Mouse (Mus musculus): Measurements from ENCODE around the gene Acaa1a.
"Not testable (repeated sequence)": the region's sequence is repeated elsewhere in the genome, so short reads cannot be mapped to it uniquely, and the experiment has no call there.

The Acaa1a gene

DNA sequence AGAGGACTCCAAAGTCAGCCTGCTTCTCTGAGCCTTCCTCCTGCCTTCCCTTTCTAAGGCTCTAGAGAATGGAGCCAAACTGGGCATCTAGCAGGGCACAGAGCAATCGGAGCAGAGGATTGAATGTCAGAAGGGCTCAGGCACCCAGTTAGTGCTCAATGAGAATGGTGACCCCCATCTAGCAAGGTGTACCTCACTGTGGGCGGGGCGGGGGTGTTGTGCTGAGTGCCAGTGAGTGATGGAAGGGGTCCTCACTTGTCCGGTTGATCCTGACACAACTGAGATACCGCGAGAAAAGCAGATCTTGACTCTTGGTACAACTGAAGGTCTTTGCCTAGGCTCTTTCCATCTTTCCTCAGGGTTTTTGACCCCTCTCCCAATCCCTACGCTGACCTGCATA is 370 bp upstream of the Acaa1a start:
- DNase-seq (ENCODE audit: low spot score in 2 of 2) = no peak

DNA sequence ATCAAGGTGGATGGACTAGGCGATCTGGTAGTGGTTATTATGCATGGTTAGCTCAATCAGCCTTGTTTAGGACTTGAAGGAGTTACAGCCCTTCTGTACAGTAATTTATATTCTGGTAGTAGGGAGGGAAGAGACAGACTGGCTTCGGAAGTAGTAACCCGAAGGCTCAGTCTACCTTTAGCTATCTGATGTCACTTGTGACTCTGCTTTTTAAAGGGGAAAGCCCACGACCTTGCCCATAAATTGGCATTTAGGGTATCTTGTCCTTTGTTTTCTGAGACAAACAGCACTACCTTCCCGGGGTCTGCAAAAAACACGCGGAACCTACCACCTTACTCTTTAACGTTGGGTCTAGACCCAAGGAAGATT is 720 bp downstream of the Acaa1a start:
- DNase-seq (ENCODE audit: low spot score in 2 of 2) = no peak

DNA sequence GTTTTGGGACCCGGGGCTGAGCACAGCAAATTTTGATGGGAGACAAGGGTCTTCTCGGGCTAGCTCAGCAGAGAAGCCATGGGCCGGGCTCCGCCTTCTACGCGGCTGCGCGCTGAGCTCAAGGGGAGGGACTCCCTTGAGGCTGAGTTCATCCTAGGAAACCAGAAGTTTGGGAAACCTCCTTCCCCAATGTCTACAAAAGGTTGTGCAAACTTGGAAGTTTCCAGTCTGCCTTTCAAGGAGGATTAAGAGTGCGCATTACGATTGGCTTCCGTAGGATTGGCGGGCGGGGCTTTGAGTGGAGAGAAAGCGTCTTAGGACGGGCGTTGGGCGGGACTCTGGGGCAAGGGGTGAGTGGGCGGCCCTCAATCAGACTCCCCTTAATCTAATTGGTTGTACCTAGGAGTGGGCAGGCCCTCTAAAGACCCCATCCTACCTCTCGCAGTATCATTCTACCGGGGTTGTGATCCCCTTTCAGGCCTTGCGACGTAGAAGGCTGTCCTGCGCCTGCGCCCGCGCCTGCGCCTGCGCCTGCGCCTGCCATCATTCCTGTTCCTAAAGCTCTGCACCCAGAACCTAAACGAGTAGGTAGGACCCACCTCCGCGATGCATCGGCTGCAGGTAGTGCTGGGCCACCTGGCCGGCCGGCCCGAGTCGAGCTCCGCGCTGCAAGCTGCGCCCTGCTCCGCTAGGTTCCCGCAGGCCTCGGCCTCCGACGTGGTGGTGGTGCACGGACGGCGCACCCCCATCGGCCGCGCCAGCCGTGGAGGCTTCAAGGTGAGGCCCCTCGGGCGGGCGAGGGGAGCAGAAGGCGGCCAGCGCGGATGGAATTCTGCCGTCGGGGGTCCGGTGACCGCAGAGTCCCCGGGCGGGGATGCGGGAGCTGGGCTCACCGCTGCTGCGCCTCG is 1.7 kb downstream of the Acaa1a start, which contains the start of gene Myd88:
Myd88 (minus strand) TSS at position 503 of the 908 bp plus-strand sequence.
- peak; percentile 98 to 99 for DNase-seq (ENCODE audit: low spot score in 2 of 2)

DNA sequence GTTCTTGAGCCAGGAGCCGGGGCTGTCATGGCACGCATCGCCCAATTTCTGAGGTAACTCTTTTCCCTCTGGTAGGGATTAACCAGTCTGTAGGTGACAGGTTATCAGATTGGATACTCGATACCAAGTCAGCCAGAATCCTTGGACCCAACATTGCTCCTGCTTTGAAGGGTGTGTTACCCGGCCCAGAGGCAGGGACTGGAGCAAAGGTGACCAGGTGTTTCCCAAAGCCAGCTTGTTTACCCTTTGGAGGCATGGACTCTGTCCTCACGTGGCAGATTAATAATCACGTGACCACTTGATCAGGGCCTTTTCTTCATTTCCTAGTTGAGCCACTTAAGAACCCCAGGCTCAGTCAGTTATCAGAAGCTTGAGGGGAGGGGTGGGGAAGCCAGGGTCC is 3.3 kb downstream of the Acaa1a start:
- DNase-seq (ENCODE audit: low spot score in 2 of 2) = no peak

DNA sequence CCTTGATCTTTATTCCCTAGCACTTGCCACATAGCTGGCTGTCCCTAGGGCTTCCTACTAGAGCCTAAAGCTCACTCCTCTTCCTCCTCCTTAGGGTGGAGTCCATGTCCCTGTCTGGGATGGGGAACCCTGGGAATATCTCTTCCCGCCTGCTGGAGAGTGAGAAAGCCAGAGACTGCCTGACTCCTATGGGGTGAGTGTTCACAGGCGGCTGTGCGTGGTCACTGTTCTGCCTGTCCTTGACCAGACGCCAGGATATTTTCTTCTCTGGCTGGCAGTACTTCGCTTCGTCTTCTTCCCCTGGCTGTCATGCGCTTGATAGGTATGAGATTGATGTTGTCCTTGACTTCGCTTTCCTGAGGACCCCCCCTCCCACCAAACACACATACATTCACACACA is 6.9 kb downstream of the Acaa1a start:
- no peak for DNase-seq (ENCODE audit: low spot score in 2 of 2)

DNA sequence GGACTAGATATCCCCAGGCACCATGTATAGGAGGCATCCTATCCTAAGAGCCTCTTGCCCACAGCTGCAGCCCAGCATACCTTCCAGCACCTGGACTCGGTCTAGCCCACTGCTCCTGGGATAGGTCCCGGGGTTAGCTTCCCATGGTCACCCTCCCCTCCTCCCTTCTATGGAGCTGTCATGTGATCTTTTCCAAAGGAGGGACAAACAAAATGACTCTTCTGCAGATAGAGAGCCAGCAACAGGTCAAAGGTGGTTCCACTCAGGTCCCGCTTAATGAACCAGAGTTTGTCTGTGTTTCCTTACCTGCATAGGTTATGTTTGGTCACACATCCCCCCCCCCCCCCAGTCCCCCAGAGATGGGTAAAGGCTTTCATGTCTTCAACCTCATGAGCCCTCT is 11.1 kb downstream of the Acaa1a start:
- DNase-seq (ENCODE audit: low spot score in 2 of 2) = no peak

DNA sequence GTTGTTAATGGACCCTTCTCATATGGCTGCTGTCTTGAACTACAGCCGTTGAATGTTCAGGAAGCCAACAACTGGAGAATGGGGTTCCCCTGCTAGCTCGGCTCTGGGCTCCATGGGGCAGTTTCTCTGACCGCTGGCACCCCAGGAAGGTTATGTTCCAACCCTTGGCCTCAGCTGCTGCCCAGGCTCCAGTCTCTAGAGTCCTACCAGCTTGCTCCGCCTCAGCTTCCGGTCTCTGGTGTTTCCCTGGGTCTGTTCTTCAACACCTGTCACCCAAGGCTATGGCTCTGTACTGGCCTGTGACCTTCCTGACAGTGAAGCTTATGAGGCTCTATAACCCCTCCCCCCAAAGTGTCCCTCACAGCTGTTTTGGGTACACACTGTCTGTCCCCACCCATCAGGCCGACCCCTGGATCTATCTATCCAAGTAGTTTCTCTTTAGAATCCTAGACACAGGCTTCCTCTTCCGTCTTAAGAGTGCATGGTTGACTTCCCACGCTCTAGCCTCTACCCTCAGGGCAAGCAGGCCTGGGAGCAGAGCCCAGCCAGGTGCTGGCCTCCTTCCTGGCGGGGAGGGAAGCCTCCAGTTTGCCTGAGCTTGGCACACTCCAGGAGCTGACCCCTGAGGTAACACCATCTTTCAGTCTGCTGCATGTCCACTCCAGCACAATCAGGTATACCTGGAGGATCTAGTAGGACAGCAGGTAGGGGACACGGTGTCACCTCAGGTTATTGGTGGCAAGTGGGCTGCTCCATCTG is 11.7 kb downstream of the Acaa1a start:
- DNase-seq (ENCODE audit: low spot score in 2 of 2) = no peak

DNA sequence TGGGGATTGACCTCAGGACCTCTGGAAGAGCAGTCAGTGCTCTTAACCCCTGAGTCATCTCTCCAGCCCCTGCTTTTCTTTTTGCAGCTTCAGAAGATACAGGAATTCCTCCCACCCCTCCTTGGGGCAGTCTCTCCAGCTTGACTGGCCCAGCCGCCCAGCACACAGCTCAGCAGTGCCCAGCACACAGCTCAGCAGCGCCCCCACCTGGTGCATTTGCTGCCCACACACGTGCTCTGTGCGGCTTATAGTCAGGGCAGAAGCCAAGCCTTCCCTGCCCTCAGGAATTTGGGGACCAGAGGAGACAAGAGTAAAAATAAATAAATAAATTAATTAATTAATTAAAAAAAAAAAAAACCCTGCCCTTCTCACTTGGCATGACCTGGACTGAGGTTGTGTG is 12.6 kb downstream of the Acaa1a start:
- peak; percentile 37 to 62 for DNase-seq (ENCODE audit: low spot score in 2 of 2)

DNA sequence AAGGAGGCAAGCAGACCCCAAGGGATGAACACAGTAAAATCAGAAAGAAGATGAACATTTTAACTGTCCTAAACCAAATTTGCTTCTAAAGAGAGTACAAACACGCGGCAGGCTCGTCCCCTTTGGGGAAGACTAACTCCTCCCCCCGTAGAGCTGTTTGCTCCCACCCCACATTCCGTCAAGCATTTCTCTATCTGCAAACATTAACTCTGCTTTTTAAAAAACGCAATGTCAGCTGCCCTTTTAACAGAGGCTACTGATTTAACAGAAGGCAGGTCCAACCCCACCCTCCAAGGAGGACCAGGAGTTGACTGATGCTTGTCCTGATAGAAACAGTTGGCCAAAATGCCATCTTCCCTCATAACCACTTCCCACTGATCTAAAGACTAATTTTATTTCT is 14.4 kb downstream of the Acaa1a start:
- no peak for DNase-seq (ENCODE audit: low spot score in 2 of 2)

DNA sequence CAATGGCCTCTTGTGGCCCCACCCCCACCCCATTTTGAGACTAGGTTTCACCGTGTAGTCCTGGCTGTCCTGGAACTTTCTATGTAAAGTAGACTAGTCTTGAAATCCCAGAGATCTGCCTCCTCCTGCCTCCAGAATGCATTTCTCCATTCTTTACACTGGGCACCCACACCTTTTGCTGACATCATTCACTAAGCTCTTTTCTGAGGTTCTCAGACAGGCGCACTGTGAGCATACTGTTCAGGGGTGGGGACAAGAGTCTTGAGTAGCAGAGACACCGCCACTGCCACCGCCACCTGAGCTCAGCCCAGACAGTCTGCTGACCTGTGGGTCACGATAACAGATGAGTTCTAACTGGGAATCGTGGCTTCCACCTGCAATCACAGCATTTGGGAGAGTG is 16.5 kb downstream of the Acaa1a start:
- DNase-seq (ENCODE audit: low spot score in 2 of 2) = no peak

DNA sequence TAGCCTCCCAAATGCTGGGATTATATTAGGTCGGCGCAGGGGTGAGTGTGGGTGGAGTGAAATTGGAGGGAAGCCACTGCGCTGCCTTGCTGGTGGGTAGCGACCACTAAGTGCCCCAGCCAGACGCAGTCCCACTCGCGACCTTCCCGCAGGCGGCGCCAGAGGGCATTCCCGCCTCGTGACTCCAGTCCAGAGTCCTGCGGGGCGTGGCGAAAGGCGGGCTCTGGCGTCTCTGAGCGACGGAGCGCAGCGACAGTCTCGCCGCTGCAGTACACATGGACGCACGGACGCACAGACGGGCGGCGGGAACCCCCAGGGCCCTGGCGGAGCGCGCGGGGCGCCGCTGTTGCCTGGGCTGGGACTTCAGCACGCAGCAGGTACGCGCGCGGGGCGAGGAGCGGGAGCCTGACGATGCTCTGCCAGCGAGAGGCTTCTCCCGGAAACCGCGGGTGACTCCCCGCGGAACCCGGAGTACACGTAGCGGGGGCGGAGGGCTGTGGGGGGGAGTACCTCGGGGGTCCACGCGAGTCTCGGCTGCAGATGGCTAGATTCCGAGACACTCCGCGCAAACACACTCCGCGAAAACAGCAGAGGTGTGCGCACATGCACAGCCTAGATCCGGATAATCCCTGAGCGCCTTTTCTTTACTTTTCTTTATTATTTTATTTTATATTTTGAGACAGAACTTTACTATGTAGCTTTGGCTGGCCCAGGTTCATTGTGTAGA is 18.0 kb downstream of the Acaa1a start, which contains the start of gene Xylb:
Xylb (plus strand) TSS at position 51 of the 727 bp plus-strand sequence.
- peak; percentile 81 to 90 for DNase-seq (ENCODE audit: low spot score in 2 of 2)

DNA sequence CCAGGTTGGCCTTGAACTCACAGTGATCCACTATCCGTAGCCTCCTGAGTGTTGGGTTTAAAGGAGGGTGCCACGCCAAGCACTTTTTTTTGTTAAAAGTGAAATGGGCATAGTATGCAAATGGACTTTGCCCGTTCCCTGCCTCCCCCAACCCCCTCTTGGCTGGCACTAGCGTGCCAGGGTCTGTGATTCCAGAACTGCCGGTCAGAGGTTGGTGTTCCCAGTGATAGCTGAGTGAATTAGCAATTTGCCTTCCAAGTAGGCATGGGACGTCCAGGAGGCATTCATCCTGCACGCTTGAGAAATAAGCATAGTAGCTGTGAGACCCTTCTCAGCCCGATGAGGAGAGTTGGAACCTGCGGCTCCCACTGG is 18.6 kb downstream of the Acaa1a start:
- no peak for DNase-seq (ENCODE audit: low spot score in 2 of 2)

DNA sequence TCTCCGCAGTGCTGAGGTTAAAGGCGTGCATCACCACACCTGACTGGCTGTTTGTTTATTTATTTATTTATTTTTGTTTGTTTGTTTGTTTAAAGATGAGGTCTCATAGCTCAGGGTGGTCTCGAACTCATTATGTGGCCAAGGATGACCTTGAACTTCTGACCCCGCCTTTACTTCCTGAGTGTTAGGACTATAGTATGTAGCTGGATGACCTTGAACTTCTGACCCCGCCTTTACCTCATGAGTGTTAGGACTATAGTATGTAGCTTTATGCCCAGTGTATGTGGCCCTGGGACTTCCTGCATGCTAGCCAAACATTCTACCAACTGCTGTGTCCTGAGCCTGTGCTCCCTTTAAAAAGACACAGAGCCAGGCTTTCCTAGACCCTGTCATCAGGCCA is 21.9 kb downstream of the Acaa1a start:
- no peak for DNase-seq (ENCODE audit: low spot score in 2 of 2)

DNA sequence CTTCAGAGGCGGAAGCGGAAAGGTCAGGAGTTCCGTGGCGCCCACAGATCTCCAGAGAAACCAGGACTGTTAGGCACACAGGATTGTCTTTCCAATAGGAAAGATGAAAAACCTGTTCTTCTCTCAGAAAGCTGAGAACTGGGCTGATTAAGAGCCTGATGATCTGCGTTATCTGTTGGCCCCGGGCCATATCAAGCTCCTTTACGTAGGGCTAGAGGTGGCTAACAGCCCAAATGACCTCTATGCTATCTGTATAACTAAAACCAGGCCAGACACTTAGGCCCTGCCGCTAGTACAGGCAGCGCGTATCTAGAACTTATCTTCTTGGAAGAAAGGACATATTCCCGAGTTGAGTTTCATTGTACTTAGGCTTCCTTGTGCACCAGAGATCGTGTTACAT is 23.8 kb downstream of the Acaa1a start:
- DNase-seq (ENCODE audit: low spot score in 2 of 2) = no peak

DNA sequence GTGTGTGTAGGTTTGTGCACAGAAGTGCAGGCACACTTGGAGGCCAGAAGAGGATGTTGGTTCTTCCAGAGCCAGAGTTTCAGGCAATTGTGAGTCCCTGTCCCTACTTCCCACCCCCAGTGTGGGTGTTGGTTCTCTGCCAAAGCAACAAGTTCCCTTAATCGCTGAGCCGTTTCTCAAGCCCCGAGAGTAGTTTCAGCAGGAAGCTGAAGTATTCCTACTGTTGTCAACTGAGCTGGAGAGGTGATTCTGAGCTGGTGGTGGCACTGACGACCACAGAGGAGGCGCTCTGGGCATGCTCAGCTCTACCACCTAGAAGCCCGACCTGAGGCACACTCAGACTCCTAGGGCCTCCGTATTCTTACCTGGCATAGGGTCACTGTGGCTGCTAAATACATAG is 25.8 kb downstream of the Acaa1a start, which contains the start of gene Slc22a14:
Slc22a14 (minus strand) TSS at position 270 of the 400 bp plus-strand sequence.
- peak in 1 of 2 experiments; percentile 27 for DNase-seq (ENCODE audit: low spot score in 2 of 2)

DNA sequence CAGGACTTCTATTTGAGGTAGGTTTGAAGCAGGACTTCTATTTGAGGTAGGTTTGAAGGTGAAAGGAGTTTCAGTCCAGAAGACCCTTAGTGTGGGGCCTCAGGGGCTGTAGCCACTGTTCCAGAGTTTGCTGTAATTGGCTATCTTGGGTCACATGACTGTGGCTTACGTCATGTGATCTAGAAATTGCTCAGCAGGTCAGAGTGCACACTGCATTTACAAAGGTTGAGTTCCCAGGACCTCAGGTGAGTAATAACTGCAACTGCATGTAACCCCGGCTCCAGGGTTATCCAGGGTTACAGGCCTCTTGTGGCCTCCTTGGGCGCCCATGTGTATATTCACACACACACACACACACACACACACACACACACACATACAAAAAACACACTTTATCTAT is 28.9 kb downstream of the Acaa1a start:
- DNase-seq (ENCODE audit: low spot score in 2 of 2) = no peak

DNA sequence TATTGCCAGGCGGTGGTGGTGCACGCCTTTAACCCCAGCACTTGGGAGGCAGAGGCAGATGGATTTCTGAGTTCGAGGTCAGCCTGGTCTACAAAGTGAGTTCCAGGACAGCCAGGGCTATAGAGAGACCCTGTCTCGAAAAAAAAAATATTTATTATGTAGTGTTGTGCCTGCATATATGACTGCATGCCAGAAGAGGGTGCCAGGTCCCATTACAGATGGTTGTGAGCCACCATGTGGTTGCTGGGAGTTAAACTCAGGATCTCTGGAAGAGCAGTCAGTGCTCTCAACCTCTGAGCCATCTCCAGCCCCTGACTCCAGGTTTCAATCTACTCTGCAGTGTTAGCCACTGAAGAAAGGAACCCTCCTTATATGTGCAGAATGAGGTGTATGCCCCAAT is 31.3 kb downstream of the Acaa1a start:
- DNase-seq (ENCODE audit: low spot score in 2 of 2) = not testable (repeated sequence)

DNA sequence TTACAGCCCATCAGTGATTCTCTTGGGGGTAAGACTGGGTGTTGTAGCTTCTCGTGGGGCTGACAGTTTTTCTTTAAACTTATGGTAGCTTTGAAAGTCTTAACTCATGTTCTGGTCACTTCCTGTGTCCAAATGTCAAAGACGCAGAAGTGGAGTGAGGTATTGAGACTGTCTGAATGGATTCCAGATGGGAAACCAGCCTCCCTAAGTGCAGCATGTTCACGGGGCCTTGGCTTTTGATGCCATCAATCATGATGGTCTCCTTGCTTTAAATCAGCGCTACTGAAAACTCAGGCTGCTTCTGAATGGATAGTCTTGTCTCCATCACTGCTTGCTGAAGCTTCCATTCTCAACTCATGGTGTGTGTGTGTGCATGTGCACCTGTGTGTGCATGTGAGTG is 31.8 kb downstream of the Acaa1a start:
- DNase-seq (ENCODE audit: low spot score in 2 of 2) = no peak

DNA sequence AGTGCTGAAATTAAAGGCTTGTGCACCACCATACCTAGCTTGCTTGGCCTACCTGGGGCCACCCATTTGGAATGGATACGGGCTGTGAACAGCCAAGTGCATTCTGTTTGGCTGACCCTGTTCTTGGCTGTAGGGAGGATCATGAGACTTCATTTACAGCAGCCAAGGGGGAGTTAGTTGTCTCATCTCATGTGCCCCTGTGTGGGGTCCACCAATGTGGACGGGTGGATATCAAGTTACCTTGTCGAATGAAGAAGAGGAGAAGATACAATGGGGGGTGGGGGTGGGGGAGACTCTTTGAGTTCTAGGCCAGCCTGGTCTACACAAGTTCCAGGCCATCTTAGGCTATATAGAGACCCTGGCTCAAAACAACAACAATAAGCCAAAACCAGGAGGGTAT is 35.5 kb downstream of the Acaa1a start:
- no peak for DNase-seq (ENCODE audit: low spot score in 2 of 2)

DNA sequence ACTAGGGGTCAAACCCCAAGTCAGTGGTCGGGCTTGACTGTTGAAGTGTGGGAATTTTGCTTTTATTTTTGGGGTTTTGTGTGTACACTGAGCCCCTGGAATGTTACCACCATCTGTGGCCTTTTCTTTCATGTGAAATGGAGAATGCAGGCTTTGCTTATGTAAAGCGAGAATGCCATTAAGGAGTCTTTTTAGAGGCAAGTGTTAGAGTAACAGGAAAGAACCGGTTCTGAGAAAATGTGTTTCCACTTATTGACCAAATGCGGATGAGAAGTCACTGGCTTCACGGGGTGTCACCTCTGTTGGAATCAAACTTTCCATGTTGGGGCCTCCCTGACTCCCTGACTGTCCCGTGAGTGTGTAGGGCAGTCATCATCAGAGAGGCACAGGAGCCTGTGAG is 36.1 kb downstream of the Acaa1a start:
- DNase-seq (ENCODE audit: low spot score in 2 of 2) = no peak

DNA sequence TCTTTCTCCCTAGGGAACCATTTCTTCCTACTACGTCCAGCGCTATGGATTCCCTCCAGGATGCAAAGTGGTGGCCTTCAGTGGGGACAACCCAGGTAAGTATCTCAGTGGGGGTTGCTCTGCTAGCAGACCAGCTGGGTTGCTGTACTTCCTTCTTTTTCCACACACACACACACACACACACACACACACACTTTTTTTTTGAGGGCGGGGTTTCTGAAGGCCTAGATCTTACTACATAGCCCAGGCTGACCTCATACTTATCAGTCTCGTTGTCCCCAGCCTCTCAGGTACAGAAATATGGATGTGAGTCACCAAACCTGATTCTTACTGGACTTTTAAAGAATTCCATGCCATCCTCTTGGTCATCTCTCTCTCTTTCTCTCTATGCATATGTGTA is 38.8 kb downstream of the Acaa1a start:
- no peak for DNase-seq (ENCODE audit: low spot score in 2 of 2)

DNA sequence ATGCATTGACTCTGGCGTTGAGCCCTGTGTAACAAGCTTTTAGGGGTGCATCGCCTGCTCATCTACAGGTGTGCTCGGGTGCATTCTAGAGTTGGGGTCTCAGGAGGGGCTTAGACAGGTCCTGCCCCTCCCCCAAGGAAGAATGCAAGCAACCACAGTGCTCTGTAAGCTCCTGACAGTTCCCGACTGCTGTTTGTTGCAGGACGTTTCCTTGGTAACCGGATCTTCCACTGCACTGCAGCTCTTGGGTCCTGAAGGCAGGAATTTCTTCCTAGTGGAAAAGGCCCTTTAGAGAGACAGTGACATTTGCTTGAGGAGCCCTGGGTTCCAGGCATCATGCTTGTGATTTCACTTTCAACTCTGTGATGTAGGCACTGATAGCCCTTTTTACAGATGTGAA is 43.1 kb downstream of the Acaa1a start:
- no peak for DNase-seq (ENCODE audit: low spot score in 2 of 2)

Measured in heart, adult 9 months (tissue).